Mouse (Mus musculus): ENCODE results near the gene Olfr875.
"Not testable (repeated sequence)": the region's sequence is repeated elsewhere in the genome, so short reads cannot be mapped to it uniquely, and the experiment has no call there.

Olfr875 gene

GRCm38 (mm10) chr9:37771759-37772158 is at the start of gene Olfr875:
Olfr875 (plus strand) TSS chr9:37771857.
- DNase-seq (ENCODE audit: low read depth, low spot score) = no peak

- DNase-seq (ENCODE audit: low read depth, low spot score) = no peak
Observed at GRCm38 (mm10) chr9:37734310-37734709, 37.3 kb upstream of the Olfr875 start.

- no peak for DNase-seq (ENCODE audit: low read depth, low spot score)
Observed at GRCm38 (mm10) chr9:37744806-37745205, 26.9 kb upstream of the Olfr875 start, which contains the start of gene Olfr874. Olfr874 (plus strand) TSS chr9:37745106.

GRCm38 (mm10) chr9:37750319-37751075 is 21.2 kb upstream of the Olfr875 start:
- no peak for DNase-seq (ENCODE audit: low read depth, low spot score)

GRCm38 (mm10) chr9:37751467-37751866 is 20.2 kb upstream of the Olfr875 start:
- peak; percentile 22 for DNase-seq (ENCODE audit: low read depth, low spot score)

GRCm38 (mm10) chr9:37752006-37752405 is 19.7 kb upstream of the Olfr875 start:
- DNase-seq (ENCODE audit: low read depth, low spot score) = no peak

- no peak for DNase-seq (ENCODE audit: low read depth, low spot score)
Observed at GRCm38 (mm10) chr9:37761728-37762127, 9.9 kb upstream of the Olfr875 start.

- no peak for DNase-seq (ENCODE audit: low read depth, low spot score)
Observed at GRCm38 (mm10) chr9:37762541-37762940, 9.1 kb upstream of the Olfr875 start.

GRCm38 (mm10) chr9:37770661-37771060 is 996 bp upstream of the Olfr875 start:
- no peak for DNase-seq (ENCODE audit: low read depth, low spot score)

- DNase-seq (ENCODE audit: low read depth, low spot score) = peak; percentile 14
Observed at GRCm38 (mm10) chr9:37782766-37783260, 11.2 kb downstream of the Olfr875 start.

GRCm38 (mm10) chr9:37783394-37784387 is 12.0 kb downstream of the Olfr875 start:
- DNase-seq (ENCODE audit: low read depth, low spot score) = not testable (repeated sequence)

GRCm38 (mm10) chr9:37786411-37786810 is 14.8 kb downstream of the Olfr875 start:
- no peak for DNase-seq (ENCODE audit: low read depth, low spot score)

- DNase-seq (ENCODE audit: low read depth, low spot score) = no peak
Observed at GRCm38 (mm10) chr9:37802055-37802454, 30.4 kb downstream of the Olfr875 start.

GRCm38 (mm10) chr9:37802731-37803130 is 31.1 kb downstream of the Olfr875 start, which contains the start of gene Olfr876:
Olfr876 (plus strand) TSS chr9:37803031.
- DNase-seq (ENCODE audit: low read depth, low spot score) = no peak

- DNase-seq (ENCODE audit: low read depth, low spot score) = no peak
Observed at GRCm38 (mm10) chr9:37807235-37807634, 35.6 kb downstream of the Olfr875 start.

- DNase-seq (ENCODE audit: low read depth, low spot score) = no peak
Observed at GRCm38 (mm10) chr9:37808456-37808855, 36.8 kb downstream of the Olfr875 start.

GRCm38 (mm10) chr9:37808976-37809375 is 37.3 kb downstream of the Olfr875 start:
- DNase-seq (ENCODE audit: low read depth, low spot score) = no peak

- DNase-seq (ENCODE audit: low read depth, low spot score) = peak; percentile 68
Observed at GRCm38 (mm10) chr9:37814696-37815095, 43.0 kb downstream of the Olfr875 start.

Data from brain, embryonic 18.5 days (tissue).